Mouse (Mus musculus) frontal cortex, postnatal 36 days (tissue): Measurements from ENCODE around the gene Ythdf2.
A peak's percentile ranks its signal among the peaks of the same experiment; 100 is the strongest.

ENCODE experiments used
- DNase-seq, 2 experiments: peaks; one replicate each; pipeline ENCODE4 v3.0.0; 2022; ENCODE audit warnings: low spot score in 2 of 2

Gene Ythdf2

DNA sequence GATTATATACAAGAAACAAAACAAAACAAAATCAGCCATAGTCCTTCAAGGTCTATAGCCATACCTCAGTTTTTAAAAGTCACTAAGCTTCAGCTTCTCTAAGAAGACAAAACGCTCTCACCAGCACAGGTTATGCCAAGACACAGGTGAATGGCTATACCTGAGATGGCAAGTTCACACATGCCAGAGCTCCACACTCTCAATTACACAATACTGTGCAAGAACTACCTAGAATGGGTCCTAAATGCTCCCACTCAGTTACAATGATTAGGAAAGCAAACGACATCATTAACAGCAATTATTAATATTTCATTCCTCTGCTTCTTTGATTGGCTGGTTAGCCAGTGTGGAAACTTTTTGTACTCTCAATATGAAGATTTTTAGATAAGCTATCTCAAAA lies 2.8 kb downstream of the Ythdf2 start:
- DNase-seq, result no peak

DNA sequence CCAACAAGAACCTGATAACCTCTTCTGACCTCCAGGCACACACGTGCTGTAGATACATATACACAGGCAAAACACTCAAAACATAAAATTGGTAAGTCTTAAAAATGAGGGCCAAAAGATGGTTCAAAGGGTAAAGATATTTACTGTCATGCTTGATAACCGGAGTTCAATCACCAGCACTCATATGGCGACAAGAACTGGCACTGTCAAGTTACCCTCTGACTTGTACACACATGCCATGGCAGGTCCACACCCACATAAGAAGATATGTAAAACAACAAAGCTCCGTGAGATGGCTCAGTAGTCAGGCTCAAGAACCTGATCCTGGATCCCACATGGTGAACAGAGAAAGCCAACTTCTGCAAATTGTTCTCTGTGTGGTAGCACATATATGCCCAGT lies 4.8 kb downstream of the Ythdf2 start:
- no peak for DNase-seq

DNA sequence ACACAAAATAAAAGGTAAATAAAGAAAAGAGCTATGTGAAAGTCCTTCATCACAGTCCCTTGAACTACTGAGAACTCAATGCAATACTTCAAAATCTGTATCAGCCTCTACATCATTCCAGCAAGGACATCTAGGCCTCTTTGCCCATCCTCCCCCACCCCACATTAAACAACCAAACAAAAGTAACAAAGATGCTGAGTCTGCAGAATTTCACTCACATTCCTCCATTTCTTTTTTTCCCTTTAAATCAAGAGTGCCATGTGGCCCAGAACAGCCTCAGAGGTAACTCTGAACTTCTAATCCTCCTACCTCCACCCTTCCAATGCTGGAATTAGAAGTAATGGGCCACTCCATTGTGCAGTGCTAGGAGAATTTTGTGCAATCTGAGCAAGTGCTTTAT lies 13.3 kb downstream of the Ythdf2 start:
- no peak for DNase-seq

DNA sequence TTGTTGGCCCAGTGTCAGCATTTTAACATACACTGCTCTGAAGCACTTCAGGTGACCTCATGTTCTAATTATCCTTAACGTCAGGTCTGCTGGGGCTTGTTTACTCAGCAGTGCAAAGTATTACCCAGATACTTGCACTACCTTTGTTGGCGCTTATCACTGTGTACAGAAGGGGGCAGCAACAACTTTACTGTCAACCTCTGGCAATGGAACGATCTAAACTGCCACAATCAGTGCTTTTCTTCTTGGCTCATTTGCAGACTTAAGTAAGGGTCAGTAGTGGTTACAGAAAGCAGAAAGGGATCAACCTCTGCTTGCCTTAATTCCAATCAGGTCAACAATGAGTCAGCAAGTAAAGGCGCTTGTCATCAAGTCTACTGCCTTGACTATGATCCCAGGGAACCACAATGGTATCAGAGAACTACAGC lies 13.8 kb downstream of the Ythdf2 start:
- DNase-seq, result peak in 1 of 2 experiments; percentile 21

DNA sequence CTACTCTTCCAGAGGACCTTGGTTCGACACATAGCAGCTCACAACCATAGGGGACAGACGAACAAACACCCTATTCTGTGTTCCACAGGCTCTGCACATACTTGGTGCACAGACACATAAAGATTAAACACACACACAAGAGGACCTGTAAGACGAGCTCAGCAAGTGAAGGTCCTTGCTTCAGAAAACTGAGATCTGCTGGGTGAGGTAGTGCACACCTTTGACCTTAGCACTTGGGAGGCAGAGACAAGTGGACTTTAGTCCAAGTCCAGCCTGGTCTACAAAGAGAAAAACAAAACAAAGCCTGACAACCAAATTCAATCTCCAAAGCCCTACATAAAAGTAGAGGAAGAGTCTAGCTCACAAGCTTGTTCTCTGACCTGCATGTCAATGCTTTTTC lies 17.1 kb downstream of the Ythdf2 start:
- DNase-seq, result no peak

DNA sequence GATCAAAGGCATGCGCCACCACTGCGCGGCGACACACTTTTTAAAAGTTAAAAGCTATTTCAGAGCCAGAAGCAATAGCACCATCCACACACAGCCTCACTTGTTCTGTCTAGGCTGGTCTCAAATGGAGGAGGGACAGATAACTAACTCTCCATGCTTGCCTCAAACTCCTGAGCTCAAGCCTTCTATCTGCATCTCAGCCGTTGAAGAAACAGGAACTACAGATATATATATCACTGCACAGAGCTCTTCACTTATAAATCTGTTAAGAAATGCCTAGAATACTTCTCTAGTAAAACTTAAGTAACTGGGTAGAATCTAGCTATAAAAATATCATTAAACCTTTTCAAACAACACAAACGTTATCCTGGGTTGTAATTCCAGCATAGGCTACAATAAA lies 17.7 kb downstream of the Ythdf2 start:
- DNase-seq, result no peak

DNA sequence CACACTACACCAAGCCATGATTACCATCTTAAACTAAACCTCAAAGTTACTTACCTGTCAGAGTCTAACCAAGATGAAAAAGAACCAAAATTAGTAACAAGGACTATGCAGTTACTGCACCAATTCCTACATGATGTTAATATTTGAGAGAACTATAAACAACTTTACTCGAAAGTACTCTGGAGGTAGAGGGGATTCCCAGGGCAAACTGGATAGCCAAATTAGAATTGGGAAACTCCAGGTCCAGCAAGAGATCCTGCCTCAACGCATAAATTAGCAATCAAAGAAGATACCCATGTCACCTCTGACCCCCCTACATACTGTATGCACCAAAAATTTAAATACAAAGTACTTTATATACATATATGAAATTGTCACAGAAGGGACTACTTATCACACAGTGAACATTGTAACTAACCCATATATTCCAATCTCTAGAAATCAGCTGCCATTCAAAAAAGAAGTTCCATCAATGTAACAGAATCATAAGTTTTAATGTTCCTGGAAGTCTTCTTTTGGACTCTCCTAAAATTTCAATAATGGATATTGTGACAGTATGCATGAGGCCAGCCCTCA lies 24.2 kb downstream of the Ythdf2 start:
- no peak for DNase-seq

DNA sequence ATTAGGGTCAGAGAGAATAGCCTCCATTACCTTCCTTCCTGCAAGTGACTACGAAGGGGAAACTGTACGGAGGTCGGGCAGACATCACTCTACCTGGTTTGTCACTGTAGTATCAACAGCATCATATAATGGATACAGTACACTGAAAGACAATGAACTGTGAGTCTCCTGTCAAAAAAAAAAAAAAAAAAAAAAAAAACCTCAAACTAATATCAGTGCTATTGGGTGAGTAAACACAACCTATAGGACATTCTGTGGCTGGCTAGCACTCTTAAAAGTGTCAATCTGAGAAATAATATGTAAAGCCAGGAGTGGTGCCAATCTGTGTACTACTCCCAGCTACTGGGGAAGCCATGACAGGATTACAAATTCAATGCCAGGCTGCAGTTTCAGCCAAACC lies 28.9 kb downstream of the Ythdf2 start:
- no peak for DNase-seq

DNA sequence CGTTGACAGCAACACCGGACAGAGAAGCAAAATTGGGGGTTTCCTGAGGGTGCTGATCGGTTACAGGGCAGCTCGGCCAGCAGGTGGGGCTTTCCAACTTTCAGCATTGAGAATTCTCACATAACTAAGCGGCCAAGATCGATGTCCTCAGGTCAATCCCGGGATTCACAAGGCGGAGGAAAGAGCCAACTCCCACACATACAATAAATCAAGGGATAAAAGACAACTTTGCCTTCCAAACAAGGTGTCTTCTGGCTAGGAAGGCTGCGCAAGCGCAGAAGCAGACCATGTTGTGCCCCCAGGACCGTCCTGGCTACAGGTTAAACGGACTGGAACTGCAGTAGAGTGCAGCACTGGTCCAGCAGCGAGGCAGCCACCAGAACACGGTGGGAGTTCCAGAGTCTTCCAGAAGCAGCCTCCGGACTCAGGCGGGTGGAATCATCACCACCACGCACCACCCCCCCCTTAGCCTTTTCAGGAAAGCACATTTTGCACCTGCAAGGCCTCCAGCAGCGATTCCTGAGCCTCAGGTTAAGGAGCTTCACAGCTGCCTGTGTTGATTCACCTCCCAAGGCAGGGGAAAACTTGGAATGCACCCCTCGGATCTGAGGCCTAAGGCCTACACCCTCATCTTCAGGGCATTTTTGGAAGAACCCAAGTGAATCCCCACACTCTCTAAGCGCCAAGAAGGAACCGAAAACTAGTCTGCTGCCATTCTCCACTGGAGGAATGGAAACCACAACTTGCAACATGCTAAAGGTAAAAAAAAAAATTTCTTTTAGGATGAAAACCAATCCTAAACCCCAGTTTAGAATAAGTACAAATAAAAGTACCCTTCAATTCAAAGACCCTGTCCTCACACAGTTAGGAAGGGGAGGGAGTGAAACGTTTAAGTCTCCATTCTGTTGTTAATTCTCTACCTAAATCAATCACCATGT lies 30.1 kb downstream of the Ythdf2 start:
- DNase-seq, result no peak

DNA sequence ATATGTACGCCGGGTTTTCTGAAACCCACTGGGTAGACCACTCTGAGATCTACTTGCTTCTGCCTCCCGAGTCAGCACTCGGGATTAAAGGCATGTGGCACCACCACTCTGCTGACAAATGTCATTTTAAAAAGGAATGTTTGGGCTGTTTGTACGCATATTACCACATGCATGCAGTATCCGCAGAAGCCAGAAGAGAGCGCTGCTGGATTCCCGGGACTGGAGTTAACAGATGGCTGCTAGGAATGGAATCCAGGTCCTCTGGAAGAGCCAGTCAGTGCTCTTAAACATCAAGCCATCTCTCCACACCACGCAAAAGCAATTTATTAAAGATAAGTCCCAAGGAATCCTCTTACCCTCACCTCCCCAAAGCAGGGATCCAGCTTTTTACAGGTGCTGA lies 31.4 kb downstream of the Ythdf2 start:
- peak in 1 of 2 experiments; percentile 44 for DNase-seq

DNA sequence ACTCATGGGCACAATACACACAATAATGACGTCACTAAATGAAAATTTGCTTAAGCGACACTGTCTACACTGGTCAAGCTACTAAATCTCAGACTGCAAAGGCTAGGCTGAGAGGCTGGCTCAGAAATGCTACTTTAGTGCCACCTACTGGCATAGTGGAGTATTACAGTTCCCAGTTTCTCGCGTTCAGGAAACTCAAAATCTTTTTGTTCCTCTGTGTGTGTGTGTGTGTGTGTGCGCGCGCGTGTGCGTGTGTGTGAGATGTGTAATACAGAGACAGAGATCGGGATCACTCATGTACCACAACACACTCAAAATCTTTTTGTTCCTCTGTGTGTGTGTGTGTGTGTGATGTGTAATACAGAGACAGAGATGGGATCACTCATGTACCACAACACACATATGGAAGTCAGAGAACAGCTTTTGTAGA lies 33.5 kb downstream of the Ythdf2 start:
- peak; percentile 61 to 80 for DNase-seq

DNA sequence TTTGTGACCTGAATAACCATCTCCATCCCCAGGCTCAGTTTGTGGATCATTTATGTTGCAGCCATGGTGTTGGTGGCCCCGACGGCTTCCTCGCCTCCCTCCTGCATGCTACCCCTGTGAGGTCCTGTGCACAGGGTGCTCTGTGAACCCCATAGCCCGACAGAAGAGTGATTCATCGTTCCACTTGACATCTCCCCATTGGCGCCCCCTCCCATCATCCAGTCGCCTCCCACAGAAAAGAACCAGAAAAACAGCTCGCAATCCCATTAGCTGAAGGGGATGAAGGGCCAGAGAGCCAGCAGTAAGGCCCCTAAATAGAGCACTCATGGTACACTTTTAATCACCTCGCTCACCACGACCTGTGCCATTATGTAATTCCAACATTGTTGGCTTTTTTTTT lies 35.6 kb downstream of the Ythdf2 start:
- DNase-seq, result no peak

DNA sequence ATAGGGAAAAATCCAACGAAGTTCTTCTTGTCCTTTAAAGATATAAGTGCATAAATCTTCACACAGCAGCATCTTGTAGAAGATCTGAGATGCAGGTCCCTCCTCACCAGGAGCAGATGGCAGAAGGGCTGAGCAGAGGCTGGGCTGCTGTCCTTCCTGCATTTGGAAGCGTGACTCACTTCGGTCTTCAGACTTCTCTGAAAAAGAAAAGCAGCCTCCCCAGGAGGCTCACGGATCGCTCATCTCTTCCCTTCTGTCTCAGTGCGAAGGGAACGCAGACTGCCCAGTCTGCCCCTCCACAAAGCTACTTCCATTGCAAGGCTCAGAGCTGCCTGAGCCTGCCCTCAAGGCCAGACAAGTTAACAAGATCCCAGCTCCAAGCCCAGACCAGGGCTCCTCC lies 41.2 kb downstream of the Ythdf2 start:
- DNase-seq, result peak; percentile 57 to 79

DNA sequence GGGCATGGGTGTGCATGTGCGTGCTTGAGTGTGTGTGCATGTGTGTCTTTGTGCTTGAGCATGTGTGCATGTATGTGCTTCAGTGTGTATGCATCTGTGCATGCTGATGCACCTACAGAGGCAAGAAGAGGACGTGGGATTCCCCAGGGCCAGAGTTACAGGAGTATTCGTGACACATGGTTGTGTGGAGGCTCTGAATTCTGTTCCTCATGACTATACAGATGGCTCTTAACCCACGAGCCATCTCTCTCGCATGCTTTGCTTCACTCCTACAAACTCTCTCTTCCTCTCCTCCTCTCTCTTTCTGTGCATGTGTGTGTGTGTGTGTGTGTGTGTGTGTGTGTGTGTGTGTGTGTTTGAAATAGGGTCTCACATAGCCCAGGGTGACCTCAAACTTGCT lies 42.3 kb downstream of the Ythdf2 start:
- peak in 1 of 2 experiments; percentile 41 for DNase-seq

DNA sequence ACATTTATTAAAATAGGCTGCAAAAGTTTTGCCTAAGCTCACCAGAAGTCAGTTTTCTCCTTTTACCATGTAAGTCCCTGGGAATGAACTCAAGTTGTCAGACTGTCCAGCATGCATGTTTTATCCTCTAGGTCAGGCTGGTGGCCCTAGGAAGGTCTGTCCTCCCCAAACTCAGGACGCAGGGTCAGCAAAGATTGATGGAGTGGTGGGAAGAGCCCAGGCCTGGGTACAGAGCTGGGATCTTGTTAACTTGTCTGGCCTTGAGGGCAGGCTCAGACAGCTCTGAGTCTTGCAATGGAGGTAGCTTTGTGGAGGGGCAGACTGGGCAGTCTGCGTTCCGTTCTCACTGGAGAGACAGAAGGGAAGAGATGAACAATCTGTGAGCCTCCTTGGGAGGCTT lies 42.8 kb downstream of the Ythdf2 start:
- no peak for DNase-seq

DNA sequence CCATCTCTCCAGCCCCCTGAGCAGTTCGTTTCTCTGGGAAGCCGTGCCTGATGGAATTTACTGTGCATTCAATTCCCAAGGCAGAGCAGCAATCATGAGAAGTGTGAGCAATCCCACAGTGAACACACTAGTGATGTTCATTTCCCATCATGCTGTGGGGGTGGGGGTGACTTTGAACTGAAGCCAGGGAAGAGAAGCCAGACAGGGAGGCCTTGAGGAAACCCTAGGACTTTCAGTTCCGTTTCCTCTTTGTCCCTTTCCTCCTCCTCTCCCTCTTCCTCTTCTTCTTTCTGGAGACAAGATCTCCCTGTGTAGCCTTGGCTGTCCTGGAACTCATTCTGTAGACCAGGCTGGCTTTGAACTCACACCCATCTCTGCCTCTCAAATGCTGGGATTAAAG lies 44.7 kb downstream of the Ythdf2 start:
- no peak for DNase-seq

DNA sequence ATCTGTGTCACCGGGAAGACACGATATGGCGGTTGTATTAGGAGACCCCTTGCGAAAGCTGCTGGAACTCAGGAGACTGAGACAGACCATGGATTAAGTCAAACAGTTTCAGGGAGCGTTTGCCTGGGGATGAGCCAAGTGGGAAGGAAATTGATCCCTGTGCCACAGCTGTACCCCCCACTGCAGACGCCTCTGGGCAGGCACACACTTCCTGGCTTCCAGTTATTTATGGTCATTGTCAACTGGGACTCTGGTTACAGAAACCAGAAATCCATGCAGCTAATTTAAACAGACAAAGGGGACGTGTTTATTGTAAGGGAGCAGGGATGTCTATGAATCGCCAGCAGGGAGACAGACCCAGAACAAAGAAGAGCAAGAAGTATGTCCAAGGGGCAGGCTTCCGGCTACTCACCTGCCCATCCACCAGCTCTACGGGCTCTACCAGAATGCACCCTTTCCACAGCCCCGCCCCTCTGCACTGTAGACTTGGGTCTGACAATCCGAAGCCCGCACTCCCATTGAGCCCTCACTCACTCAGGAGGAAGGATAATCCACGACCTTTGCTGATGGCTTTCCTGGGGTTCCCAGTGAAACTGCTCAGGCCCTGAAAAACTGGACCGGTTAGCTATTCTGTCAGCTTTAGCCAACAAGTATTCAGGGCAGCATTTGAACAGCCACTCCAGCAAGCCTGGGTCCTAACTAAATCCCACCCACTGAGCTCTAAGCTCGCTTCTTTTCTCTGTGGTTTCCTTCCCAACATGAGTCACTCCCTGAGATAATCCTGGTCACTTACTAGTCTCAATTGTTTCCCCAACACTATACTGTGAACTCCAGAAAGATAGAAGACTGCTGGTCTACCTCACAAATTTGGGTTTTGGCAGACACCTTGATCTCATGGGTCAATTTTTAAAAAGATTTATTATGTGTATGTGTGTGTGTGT lies 45.5 kb downstream of the Ythdf2 start:
- DNase-seq, result no peak

DNA sequence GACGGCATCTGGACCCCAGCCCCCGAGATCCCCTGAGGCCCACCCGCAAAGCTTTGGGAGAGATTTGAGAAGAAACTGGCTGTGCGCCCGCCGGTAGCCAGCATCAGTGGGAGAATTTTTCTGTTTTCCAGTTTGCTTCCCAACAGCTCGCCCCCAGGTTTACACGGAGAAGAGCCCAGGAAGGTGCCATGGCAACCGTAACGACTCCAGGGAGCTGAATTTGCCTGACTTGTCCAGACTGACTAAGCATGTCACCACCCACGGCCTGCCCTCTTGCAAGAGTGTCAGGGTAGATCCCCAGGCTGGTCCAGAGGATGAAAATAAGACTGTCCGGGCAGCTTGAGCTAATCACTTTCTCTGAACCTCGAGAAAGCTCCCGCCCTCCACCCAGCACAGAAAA lies 46.4 kb downstream of the Ythdf2 start:
- DNase-seq, result peak; percentile 48 to 49

DNA sequence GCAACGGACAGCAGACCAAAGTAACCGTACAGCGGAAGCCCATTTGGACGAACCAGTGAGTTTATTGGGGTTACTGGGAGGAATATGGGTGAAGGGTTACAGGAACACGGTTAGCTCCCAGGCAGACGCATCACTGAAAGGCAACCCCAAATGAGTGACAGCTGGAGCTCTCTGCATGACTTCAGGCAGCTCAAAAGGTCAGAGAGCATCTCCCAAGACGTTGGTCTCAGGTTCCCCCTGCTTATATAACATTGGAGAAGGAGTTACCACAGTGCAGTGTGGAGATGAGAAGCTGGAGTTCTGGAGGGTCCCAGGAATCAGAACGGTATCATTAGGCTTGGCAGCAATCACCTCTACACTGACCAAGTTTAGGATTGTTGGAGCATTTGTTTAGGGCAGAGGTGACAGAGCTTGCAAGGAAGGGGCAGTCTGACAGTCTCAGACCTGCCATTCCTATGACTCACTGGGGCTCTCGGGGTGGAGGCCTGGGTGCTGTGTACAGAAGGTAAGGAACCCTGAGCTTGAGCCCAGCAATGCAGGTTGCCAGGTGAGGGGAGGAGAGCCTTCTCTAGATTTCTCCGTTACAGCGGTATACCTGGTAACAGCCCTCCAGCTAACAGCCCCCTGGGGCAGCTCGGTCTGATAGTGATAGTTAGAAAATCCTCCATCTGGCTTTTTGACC lies 55.0 kb downstream of the Ythdf2 start:
- no peak for DNase-seq

DNA sequence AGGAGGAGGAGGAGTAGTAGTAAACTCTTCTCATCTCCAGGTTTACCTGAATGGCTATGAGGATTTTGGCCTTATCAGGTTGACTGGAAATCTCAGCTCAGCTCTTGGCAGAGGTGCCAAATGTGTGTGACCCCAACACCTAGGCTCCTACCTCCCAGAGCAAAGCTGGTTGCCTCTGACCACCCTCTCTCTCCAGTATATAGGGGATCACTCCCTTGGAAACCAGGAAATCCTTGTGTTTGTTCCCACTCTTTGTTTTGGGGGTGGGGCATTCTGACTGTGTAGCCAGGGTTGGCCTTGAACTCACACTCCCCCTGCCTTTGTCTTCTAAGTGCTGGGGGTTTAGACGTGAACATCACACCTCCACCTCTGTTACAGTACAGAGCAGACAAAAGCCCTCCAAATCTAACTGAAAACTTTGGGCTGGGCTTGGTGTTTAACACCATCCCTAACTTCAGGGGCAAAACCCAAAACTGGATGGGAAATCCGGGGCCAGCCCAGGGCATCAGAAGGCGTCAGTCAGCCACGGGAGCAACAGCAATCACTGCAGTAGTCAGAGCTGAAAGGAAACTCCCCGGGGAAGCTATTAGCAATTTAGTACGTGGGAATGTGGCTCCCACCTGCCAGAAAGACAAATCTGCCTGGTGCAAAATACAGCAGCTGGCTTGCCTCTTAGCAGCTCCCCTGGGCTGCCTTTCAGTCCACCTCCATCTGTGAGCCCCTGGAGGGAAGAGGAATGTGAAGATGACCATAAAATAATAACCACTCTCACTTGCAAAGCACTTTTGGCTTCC lies 57.0 kb downstream of the Ythdf2 start:
- no peak for DNase-seq

DNA sequence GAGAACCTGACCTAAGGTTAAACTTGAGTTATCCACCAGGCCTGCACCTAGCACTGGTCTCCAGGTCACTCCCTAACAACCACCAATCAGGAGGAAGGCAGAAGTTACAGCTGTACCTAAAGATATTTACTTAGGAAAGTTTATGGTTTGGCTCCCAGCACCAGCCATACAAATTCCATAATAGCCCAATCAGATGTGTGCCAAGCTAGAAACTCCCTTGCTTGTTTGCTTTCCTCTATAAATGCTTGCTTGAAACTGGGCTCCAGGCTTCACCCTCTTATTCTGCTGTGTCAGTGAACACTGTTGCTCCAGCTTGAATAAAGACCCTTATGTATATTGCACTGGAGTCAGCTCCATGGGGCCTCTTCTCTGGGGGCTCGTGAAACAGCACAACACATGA lies 60.4 kb downstream of the Ythdf2 start:
- DNase-seq, result no peak
